Mouse (Mus musculus): ENCODE results near the gene Pdcd4.
"Not testable (repeated sequence)": the region's sequence is repeated elsewhere in the genome, so short reads cannot be mapped to it uniquely, and the experiment has no call there.

Gene Pdcd4

GRCm38 (mm10) chr19:53899941-53900610 lies 8.0 kb downstream of the Pdcd4 start:
- in situ Hi-C loops (cut with MboI, MseI) = loop anchor here (5.0 kb wide), 1 partner anchor 98 kb away; no protein-coding TSS in a partner anchor

GRCm38 (mm10) chr19:53901931-53902738 lies 10.1 kb downstream of the Pdcd4 start:
- in situ Hi-C loops (cut with MboI, MseI) = no loop called here

GRCm38 (mm10) chr19:53902739-53903487 lies 10.9 kb downstream of the Pdcd4 start:
- in situ Hi-C loops (cut with MboI, MseI) = no loop called here

GRCm38 (mm10) chr19:53903507-53904321 lies 11.7 kb downstream of the Pdcd4 start:
- in situ Hi-C loops (cut with MboI, MseI) = no loop called here

- in situ Hi-C loops (cut with MboI, MseI) = no loop called here
Observed at GRCm38 (mm10) chr19:53904833-53905480, 12.9 kb downstream of the Pdcd4 start.

- in situ Hi-C loops (cut with MboI, MseI) = no loop called here
Observed at GRCm38 (mm10) chr19:53906033-53906702, 14.1 kb downstream of the Pdcd4 start.

GRCm38 (mm10) chr19:53906703-53907070 lies 14.7 kb downstream of the Pdcd4 start:
- in situ Hi-C loops (cut with MboI, MseI) = not testable (repeated sequence)

- in situ Hi-C loops (cut with MboI, MseI) = no loop called here
Observed at GRCm38 (mm10) chr19:53914950-53915349, 22.9 kb downstream of the Pdcd4 start.

GRCm38 (mm10) chr19:53919541-53919940 lies 27.5 kb downstream of the Pdcd4 start:
- in situ Hi-C loops (cut with MboI, MseI) = no loop called here

GRCm38 (mm10) chr19:53921996-53922395 lies 30.0 kb downstream of the Pdcd4 start:
- in situ Hi-C loops (cut with MboI, MseI) = not testable (repeated sequence)

- in situ Hi-C loops (cut with MboI, MseI) = no loop called here
Observed at GRCm38 (mm10) chr19:53925338-53925751, 33.3 kb downstream of the Pdcd4 start.

- in situ Hi-C loops (cut with MboI, MseI) = no loop called here
Observed at GRCm38 (mm10) chr19:53926705-53927104, 34.7 kb downstream of the Pdcd4 start.

- in situ Hi-C loops (cut with MboI, MseI) = no loop called here
Observed at GRCm38 (mm10) chr19:53929218-53929617, 37.2 kb downstream of the Pdcd4 start.

GRCm38 (mm10) chr19:53933050-53933449 lies 41.0 kb downstream of the Pdcd4 start:
- in situ Hi-C loops (cut with MboI, MseI) = no loop called here

- in situ Hi-C loops (cut with MboI, MseI) = no loop called here
Observed at GRCm38 (mm10) chr19:53934046-53934445, 42.0 kb downstream of the Pdcd4 start.

- in situ Hi-C loops (cut with MboI, MseI) = no loop called here
Observed at GRCm38 (mm10) chr19:53939467-53939866, 47.4 kb downstream of the Pdcd4 start.

- in situ Hi-C loops (cut with MboI, MseI) = no loop called here
Observed at GRCm38 (mm10) chr19:53941139-53941538, 49.1 kb downstream of the Pdcd4 start.

GRCm38 (mm10) chr19:53942342-53942741 lies 50.3 kb downstream of the Pdcd4 start:
- in situ Hi-C loops (cut with MboI, MseI) = no loop called here

- in situ Hi-C loops (cut with MboI, MseI) = no loop called here
Observed at GRCm38 (mm10) chr19:53943802-53944785, 52.1 kb downstream of the Pdcd4 start, which contains the start of the genes Shoc2 and Bbip1. Shoc2 (plus strand) TSS chr19:53944306. Bbip1 (minus strand) TSS chr19:53944627.
